8 mouse cellular contexts compared by ENCODE assay signal in genomic region chr14:32856246-32856645, GRCm38 (mm10). TPM values are rescaled to one million over a fixed set of nuclear protein-coding genes. Genes with fewer than 3 reads are reported as not detected.
DNase-seq lines count a peak whose midpoint lies in the region; ATAC-seq lines count a peak whose summit lies in the region.

No protein-coding gene starts in this region.

- peak overlapping the region; percentile 84 for H3K4me2 ChIP-seq in heart, embryonic 12.5 days
- H3K4me2 ChIP-seq in embryonic facial prominence, embryonic 11.5 days (ENCODE audit: low read depth, low read length), result peak overlapping the region; percentile 83
- H3K4me2 ChIP-seq in hindbrain, embryonic 14.5 days (replicated peaks), result peak overlapping the region; percentile 87
- peak overlapping the region; percentile 81 for H3K4me2 ChIP-seq in midbrain, embryonic 12.5 days (replicated peaks)

- H3K36me3 ChIP-seq in heart, embryonic 12.5 days, result no peaks in the 10 kb centered on the region
- no peaks in the 10 kb centered on the region for H3K36me3 ChIP-seq in embryonic facial prominence, embryonic 11.5 days (replicated peaks; ENCODE audit: control insufficient read depth, insufficient read depth, low read depth, low read length)
- no peaks in the 10 kb centered on the region for H3K36me3 ChIP-seq in hindbrain, embryonic 14.5 days (replicated peaks; ENCODE audit: control insufficient read depth, insufficient read depth)
- H3K36me3 ChIP-seq in midbrain, embryonic 12.5 days, result no peaks in the 10 kb centered on the region

- 37% methylated on average over 5 of the region's 5 CpGs for WGBS in heart, embryonic 12.5 days
- WGBS in embryonic facial prominence, embryonic 11.5 days, result 33% methylated on average over 5 of the region's 5 CpGs
- 38% methylated on average over 5 of the region's 5 CpGs for WGBS in hindbrain, embryonic 14.5 days
- 49% methylated on average over 5 of the region's 5 CpGs for WGBS in midbrain, embryonic 12.5 days

- peak overlapping the region; percentile 79; the same call in 1 of the 2 replicates for H3K9ac ChIP-seq in heart, embryonic 12.5 days
- H3K9ac ChIP-seq in embryonic facial prominence, embryonic 11.5 days (replicated peaks; ENCODE audit: low read length), result no peak overlapping the region; the same call in 1 of the 2 replicates
- no peak overlapping the region; the same call in 1 of the 2 replicates for H3K9ac ChIP-seq in hindbrain, embryonic 14.5 days
- H3K9ac ChIP-seq in midbrain, embryonic 12.5 days (replicated peaks), result no peak overlapping the region

- peaks cover 41% of the 10 kb centered on the region for H3K4me1 ChIP-seq in heart, embryonic 12.5 days (replicated peaks)
- H3K4me1 ChIP-seq in embryonic facial prominence, embryonic 11.5 days (ENCODE audit: control insufficient read depth, insufficient read depth, low read length), result peaks cover 2% of the 10 kb centered on the region; the same call in 1 of the 2 replicates
- 0 out of 2 replicates have a peak, but pooled peaks cover 5% of the 10 kb centered on the region for H3K4me1 ChIP-seq in hindbrain, embryonic 14.5 days (replicated peaks; ENCODE audit: control insufficient read depth, insufficient read depth, low read length)
- peaks cover 13% of the 10 kb centered on the region; the same call in 1 of the 2 replicates for H3K4me1 ChIP-seq in midbrain, embryonic 12.5 days

- no peaks in the 10 kb centered on the region for H3K9me3 ChIP-seq in heart, embryonic 12.5 days (replicated peaks)
- H3K9me3 ChIP-seq in embryonic facial prominence, embryonic 11.5 days (replicated peaks; ENCODE audit: control insufficient read depth, low read length), result no peaks in the 10 kb centered on the region
- H3K9me3 ChIP-seq in hindbrain, embryonic 14.5 days (ENCODE audit: control insufficient read depth, low read length), result no peaks in the 10 kb centered on the region
- H3K9me3 ChIP-seq in midbrain, embryonic 12.5 days, result no peaks in the 10 kb centered on the region

- H3K4me3 ChIP-seq in heart, embryonic 12.5 days, result peak overlapping the region; percentile 63
- H3K4me3 ChIP-seq in embryonic facial prominence, embryonic 11.5 days (ENCODE audit: low read depth, low read length), result peak overlapping the region; percentile 45
- H3K4me3 ChIP-seq in hindbrain, embryonic 14.5 days (replicated peaks; ENCODE audit: low read length), result peak overlapping the region; percentile 46
- H3K4me3 ChIP-seq in midbrain, embryonic 12.5 days, result peak overlapping the region; percentile 53

- no peak for ATAC-seq in heart, embryonic 12.5 days (ENCODE audit: insufficient number of reproducible peaks, low FRiP score)
- no peak for ATAC-seq in embryonic facial prominence, embryonic 11.5 days (replicated peaks; ENCODE audit: insufficient number of reproducible peaks, low FRiP score, low TSS enrichment, low read depth)
- no peak for ATAC-seq in hindbrain, embryonic 14.5 days (ENCODE audit: low FRiP score)
- no peak for ATAC-seq in midbrain, embryonic 12.5 days (ENCODE audit: low FRiP score, low read depth)

- no peak for DNase-seq in heart, postnatal 10 days
- no peak for DNase-seq in embryonic facial prominence, embryonic 11.5 days (ENCODE audit: low spot score)
- DNase-seq in hindbrain, embryonic 14.5 days (ENCODE audit: low spot score), result no peak
- DNase-seq in thymus, postnatal 10 days (ENCODE audit: low spot score in 2 of 2), result no peak
- DNase-seq in adrenal gland, adult 8-10 months, result no peak
- DNase-seq in ovary, postnatal 36 days (ENCODE audit: low spot score), result no peak

- peaks cover 3% of the 10 kb centered on the region; the same call in 1 of the 2 replicates for H3K27me3 ChIP-seq in heart, embryonic 12.5 days (replicated peaks)
- H3K27me3 ChIP-seq in embryonic facial prominence, embryonic 11.5 days (ENCODE audit: control insufficient read depth, insufficient read depth, low read length), result no peaks in the 10 kb centered on the region
- H3K27me3 ChIP-seq in hindbrain, embryonic 14.5 days (ENCODE audit: control insufficient read depth, insufficient read depth, low read length), result peaks cover 22% of the 10 kb centered on the region; the same call in 1 of the 2 replicates
- H3K27me3 ChIP-seq in midbrain, embryonic 12.5 days, result peaks cover 39% of the 10 kb centered on the region

- intact Hi-C loops in heart, postnatal 10 days (cut with DNase I), result loop anchor here (2.0 kb wide), 1 partner anchor 105 kb away; no protein-coding TSS in a partner anchor

- no peak overlapping the region for H3K27ac ChIP-seq in heart, embryonic 12.5 days (ENCODE audit: poor library complexity, severe bottlenecking)
- no peak overlapping the region for H3K27ac ChIP-seq in embryonic facial prominence, embryonic 11.5 days (replicated peaks; ENCODE audit: low read depth, low read length)
- no peak overlapping the region for H3K27ac ChIP-seq in hindbrain, embryonic 14.5 days
- no peak overlapping the region for H3K27ac ChIP-seq in midbrain, embryonic 12.5 days (replicated peaks)

RNA-seq across cellular contexts. Expression of gene Vstm4, which starts 0.3 kb away (rescaled TPM):
- polyA plus RNA-seq in heart, embryonic 12.5 days (2016; fragmentation: Nextera tagmentation; extraction: Ambion mirVana), result 14.7 and 15.1 TPM in 2 replicates
- total RNA-seq in heart, postnatal 10 days (2021), result 10 to 100 TPM; 19.5 to 24.2 TPM
- polyA plus RNA-seq in embryonic facial prominence, embryonic 11.5 days (2014; fragmentation: Nextera tagmentation; extraction: Ambion mirVana), result 4.2 and 5.1 TPM in 2 replicates
- polyA plus RNA-seq in hindbrain, embryonic 14.5 days (2014; fragmentation: Nextera tagmentation; extraction: Ambion mirVana), result 12.6 and 12.8 TPM in 2 replicates
- 5.9 and 6.8 TPM in 2 replicates for polyA plus RNA-seq in midbrain, embryonic 12.5 days (2016; fragmentation: Nextera tagmentation; extraction: Ambion mirVana)
- total RNA-seq in adrenal gland, adult 8-10 months (2022), result 10 to 100 TPM; 15.7 to 22.0 (median 18.1) TPM

RNA-seq across cellular contexts. Expression of gene Fam170b, which starts 22.5 kb away (rescaled TPM):
- polyA plus RNA-seq in heart, embryonic 12.5 days (2016; fragmentation: Nextera tagmentation; extraction: Ambion mirVana), result 0.09 and 0.17 TPM in 2 replicates
- total RNA-seq in heart, postnatal 10 days (2021), result not detected
- not detected in 2 replicates for polyA plus RNA-seq in embryonic facial prominence, embryonic 11.5 days (2014; fragmentation: Nextera tagmentation; extraction: Ambion mirVana)
- polyA plus RNA-seq in hindbrain, embryonic 14.5 days (2014; fragmentation: Nextera tagmentation; extraction: Ambion mirVana), result not detected in 2 replicates
- not detected in 2 replicates for polyA plus RNA-seq in midbrain, embryonic 12.5 days (2016; fragmentation: Nextera tagmentation; extraction: Ambion mirVana)
- total RNA-seq in adrenal gland, adult 8-10 months (2022), result under 1 TPM; 0.13 to 0.28 (median 0.19) TPM
